Mouse (Mus musculus): Measurements from ENCODE around the gene Slc17a7. TPM values are rescaled to one million over a fixed set of nuclear protein-coding genes. Genes with fewer than 3 reads are reported as not detected.
"Not testable (repeated sequence)": the region's sequence is repeated elsewhere in the genome, so short reads cannot be mapped to it uniquely, and the experiment has no call there.

The Slc17a7 gene
- polyA plus RNA-seq, 1 experiment from 2014 or later = 0.74 TPM

GRCm38 (mm10) chr7:45124224-45125143 is 39.3 kb upstream of the Slc17a7 start, which contains the start of gene Rps11:
Gene Rps11, minus strand, starts transcription at chr7:45124439.
- Histone ChIP-seq H3K9me3 (ENCODE audit: control insufficient read depth, low read length) (no peaks in the 10 kb centered on the region), H3K27ac (ENCODE audit: low read depth, low read length) (peak within 1 kb of the TSS; percentile 100), H3K9ac (ENCODE audit: low read depth, low read length) (peak within 1 kb of the TSS; percentile 100), H3K4me2 (peak within 1 kb of the TSS; percentile 97), H3K4me1 (replicated peaks; ENCODE audit: control insufficient read depth, insufficient read depth, low read length) (peaks cover 44% of the 10 kb centered on the region), H3K36me3 (ENCODE audit: control insufficient read depth, insufficient read depth, low read length) (peaks cover 52% of the 10 kb centered on the region), H3K27me3 (replicated peaks; ENCODE audit: control insufficient read depth, insufficient read depth, low read length) (no peaks in the 10 kb centered on the region), H3K4me3 (ENCODE audit: low read depth, low read length) (peak within 1 kb of the TSS; percentile 99)
- DNase-seq (ENCODE audit: low spot score) (peak; percentile 99), ATAC-seq (replicated peaks; ENCODE audit: low FRiP score) (peak; percentile 77)
- under 1% methylated on average over 59 of the region's 59 CpGs for WGBS

GRCm38 (mm10) chr7:45125144-45125600 is 38.6 kb upstream of the Slc17a7 start:
- no peak; the same call in 1 of the 2 replicates for ATAC-seq (replicated peaks; ENCODE audit: low FRiP score)
- no peak for DNase-seq (ENCODE audit: low spot score)
- Histone ChIP-seq H3K9me3 (ENCODE audit: control insufficient read depth, low read length) (no peaks in the 10 kb centered on the region), H3K4me1 (replicated peaks; ENCODE audit: control insufficient read depth, insufficient read depth, low read length) (peaks cover 51% of the 10 kb centered on the region), H3K4me3 (ENCODE audit: low read depth, low read length) (peak overlapping the region; percentile 99; the same call in 1 of the 2 replicates), H3K9ac (ENCODE audit: low read depth, low read length) (peak overlapping the region; percentile 100), H3K36me3 (ENCODE audit: control insufficient read depth, insufficient read depth, low read length) (peaks cover 50% of the 10 kb centered on the region), H3K4me2 (peak overlapping the region; percentile 97), H3K27ac (ENCODE audit: low read depth, low read length) (peak overlapping the region; percentile 100), H3K27me3 (replicated peaks; ENCODE audit: control insufficient read depth, insufficient read depth, low read length) (no peaks in the 10 kb centered on the region)
- 15% methylated on average over 7 of the region's 7 CpGs for WGBS

- Histone ChIP-seq H3K4me1 (replicated peaks; ENCODE audit: control insufficient read depth, insufficient read depth, low read length) (peaks cover 52% of the 10 kb centered on the region), H3K27ac (ENCODE audit: low read depth, low read length) (peak overlapping the region; percentile 100), H3K36me3 (ENCODE audit: control insufficient read depth, insufficient read depth, low read length) (peaks cover 50% of the 10 kb centered on the region), H3K9ac (ENCODE audit: low read depth, low read length) (peak overlapping the region; percentile 100), H3K4me3 (ENCODE audit: low read depth, low read length) (peak overlapping the region; percentile 99), H3K4me2 (peak overlapping the region; percentile 97)
- not testable (repeated sequence) for DNase-seq (ENCODE audit: low spot score); H3K9me3 ChIP-seq (ENCODE audit: control insufficient read depth, low read length); H3K27me3 ChIP-seq (replicated peaks; ENCODE audit: control insufficient read depth, insufficient read depth, low read length); ATAC-seq (replicated peaks; ENCODE audit: low FRiP score)
- 61% methylated on average over 5 of the region's 5 CpGs for WGBS
Measured at GRCm38 (mm10) chr7:45125649-45126048, 38.1 kb upstream of the Slc17a7 start.

GRCm38 (mm10) chr7:45126147-45126843 is 37.5 kb upstream of the Slc17a7 start:
- Histone ChIP-seq H3K4me2 (peak overlapping the region; percentile 97), H3K27ac (ENCODE audit: low read depth, low read length) (peak overlapping the region; percentile 100), H3K27me3 (replicated peaks; ENCODE audit: control insufficient read depth, insufficient read depth, low read length) (no peaks in the 10 kb centered on the region), H3K4me1 (replicated peaks; ENCODE audit: control insufficient read depth, insufficient read depth, low read length) (peaks cover 51% of the 10 kb centered on the region), H3K9me3 (ENCODE audit: control insufficient read depth, low read length) (no peaks in the 10 kb centered on the region), H3K36me3 (ENCODE audit: control insufficient read depth, insufficient read depth, low read length) (peaks cover 45% of the 10 kb centered on the region), H3K4me3 (ENCODE audit: low read depth, low read length) (peak overlapping the region; percentile 99), H3K9ac (ENCODE audit: low read depth, low read length) (peak overlapping the region; percentile 100)
- no peak for DNase-seq (ENCODE audit: low spot score)
- 61% methylated on average over 17 of the region's 17 CpGs for WGBS
- ATAC-seq (replicated peaks; ENCODE audit: low FRiP score) = no peak

- Histone ChIP-seq H3K9ac (ENCODE audit: low read depth, low read length) (peak overlapping the region; percentile 100), H3K36me3 (ENCODE audit: control insufficient read depth, insufficient read depth, low read length) (peaks cover 37% of the 10 kb centered on the region), H3K27me3 (replicated peaks; ENCODE audit: control insufficient read depth, insufficient read depth, low read length) (no peaks in the 10 kb centered on the region), H3K4me1 (replicated peaks; ENCODE audit: control insufficient read depth, insufficient read depth, low read length) (peaks cover 43% of the 10 kb centered on the region), H3K9me3 (ENCODE audit: control insufficient read depth, low read length) (no peaks in the 10 kb centered on the region), H3K4me3 (ENCODE audit: low read depth, low read length) (peak overlapping the region; percentile 99), H3K4me2 (peak overlapping the region; percentile 97), H3K27ac (ENCODE audit: low read depth, low read length) (peak overlapping the region; percentile 100)
- ATAC-seq (replicated peaks; ENCODE audit: low FRiP score) = no peak
- 17% methylated on average over 21 of the region's 21 CpGs for WGBS
- no peak for DNase-seq (ENCODE audit: low spot score)
Measured at GRCm38 (mm10) chr7:45126844-45127699, 36.7 kb upstream of the Slc17a7 start.

- ATAC-seq (replicated peaks; ENCODE audit: low FRiP score) = no peak
- H3K4me1 ChIP-seq (replicated peaks; ENCODE audit: control insufficient read depth, insufficient read depth, low read length) = peaks cover 37% of the 10 kb centered on the region
- no peak for DNase-seq (ENCODE audit: low spot score)
Measured at GRCm38 (mm10) chr7:45127700-45128224, 36.0 kb upstream of the Slc17a7 start.

GRCm38 (mm10) chr7:45128624-45129246 is 35.0 kb upstream of the Slc17a7 start, which contains the start of gene Rpl13a:
Gene Rpl13a, minus strand, starts transcription at chr7:45128761.
- H3K4me1 ChIP-seq (replicated peaks; ENCODE audit: control insufficient read depth, insufficient read depth, low read length) = peaks cover 32% of the 10 kb centered on the region
- no peaks in the 10 kb centered on the region for H3K27me3 ChIP-seq (replicated peaks; ENCODE audit: control insufficient read depth, insufficient read depth, low read length)
- ATAC-seq (replicated peaks; ENCODE audit: low FRiP score) (peak; percentile 82), DNase-seq (ENCODE audit: low spot score) (peak; percentile 92)
- H3K36me3 ChIP-seq (ENCODE audit: control insufficient read depth, insufficient read depth, low read length) = peaks cover 25% of the 10 kb centered on the region
- under 1% methylated on average over 48 of the region's 48 CpGs for WGBS
- H3K4me2 ChIP-seq = peak within 1 kb of the TSS; percentile 97
- peak within 1 kb of the TSS; percentile 99 for H3K4me3 ChIP-seq (ENCODE audit: low read depth, low read length)
- peak within 1 kb of the TSS; percentile 100 for H3K9ac ChIP-seq (ENCODE audit: low read depth, low read length)
- no peaks in the 10 kb centered on the region for H3K9me3 ChIP-seq (ENCODE audit: control insufficient read depth, low read length)
- peak within 1 kb of the TSS; percentile 100 for H3K27ac ChIP-seq (ENCODE audit: low read depth, low read length)

More at GRCm38 (mm10) chr7:45127700-45128224, 36.0 kb upstream of the Slc17a7 start:
- Histone ChIP-seq H3K9ac (ENCODE audit: low read depth, low read length) (peak overlapping the region; percentile 100), H3K27me3 (replicated peaks; ENCODE audit: control insufficient read depth, insufficient read depth, low read length) (no peaks in the 10 kb centered on the region), H3K4me2 (peak overlapping the region; percentile 97), H3K27ac (ENCODE audit: low read depth, low read length) (peak overlapping the region; percentile 100), H3K36me3 (ENCODE audit: control insufficient read depth, insufficient read depth, low read length) (peaks cover 30% of the 10 kb centered on the region), H3K9me3 (ENCODE audit: control insufficient read depth, low read length) (no peaks in the 10 kb centered on the region), H3K4me3 (ENCODE audit: low read depth, low read length) (peak overlapping the region; percentile 99)
- 0% methylated on average over 6 of the region's 6 CpGs for WGBS
